Mouse (Mus musculus) left cerebral cortex, postnatal 36 days (tissue): ENCODE data around the gene Erbb2. TPM values are rescaled to one million over a fixed set of nuclear protein-coding genes. Genes with fewer than 3 reads are reported as not detected.

Experiments used
- DNase-seq, 2 experiments: peaks; one replicate each; pipeline ENCODE4 v3.0.0; 2021 to 2022; ENCODE audit warnings: low spot score in 2 of 2, mixed read lengths in 1 of 2
- intact Hi-C: fragments of 180-260 bp; cut with DNase I; formaldehyde crosslinking; loops from one replicate; pipeline ENCODE4 v1.15.1; 2025
- total RNA-seq, 2 experiments: library from RNA; stranded (reverse); gene quantifications; 2 replicates each; pipeline ENCODE4 v1.2.3; 2021

Erbb2 gene
- total RNA-seq, 2 experiments from 2014 or later = 1.7 to 2.4 TPM

GRCm38 (mm10) chr11:98384721-98385637 lies 27.3 kb upstream of the Erbb2 start:
- no peak for DNase-seq

GRCm38 (mm10) chr11:98385638-98386585 lies 26.4 kb upstream of the Erbb2 start, which contains the start of gene Pnmt:
Pnmt (plus strand) TSS chr11:98386450.
- intact Hi-C loops = loop anchor here (5.0 kb wide), 1 partner anchor 119 kb away; no protein-coding TSS in a partner anchor
- DNase-seq = no peak

More at GRCm38 (mm10) chr11:98384721-98385637, 27.3 kb upstream of the Erbb2 start:
- intact Hi-C loops = loop anchor here (5.0 kb wide), 1 partner anchor 118 kb away; no protein-coding TSS in a partner anchor

- intact Hi-C loops = loop anchor here (5.0 kb wide), 1 partner anchor 119 kb away; no protein-coding TSS in a partner anchor
Measured at GRCm38 (mm10) chr11:98386596-98386995, 25.7 kb upstream of the Erbb2 start.

GRCm38 (mm10) chr11:98387056-98387577 lies 25.2 kb upstream of the Erbb2 start:
- DNase-seq = no peak
- intact Hi-C loops = loop anchor here (5.0 kb wide), 1 partner anchor 120 kb away; no protein-coding TSS in a partner anchor

More at GRCm38 (mm10) chr11:98386596-98386995, 25.7 kb upstream of the Erbb2 start:
- DNase-seq = no peak

- peak in 1 of 2 experiments; percentile 2 for DNase-seq
- intact Hi-C loops = loop anchor here (2.0 to 5.0 kb wide), 2 partner anchors 45 to 121 kb away; no protein-coding TSS in a partner anchor
Measured at GRCm38 (mm10) chr11:98388282-98388681, 24.0 kb upstream of the Erbb2 start.

- intact Hi-C loops = loop anchor here (2.0 to 5.0 kb wide), 2 partner anchors 46 to 122 kb away; no protein-coding TSS in a partner anchor
- DNase-seq = peak; percentile 66 to 67
Measured at GRCm38 (mm10) chr11:98389221-98389780, 23.0 kb upstream of the Erbb2 start.

- intact Hi-C loops = no loop called here
Measured at GRCm38 (mm10) chr11:98390141-98390540, 22.1 kb upstream of the Erbb2 start.

GRCm38 (mm10) chr11:98392034-98392433 lies 20.2 kb upstream of the Erbb2 start:
- no peak for DNase-seq
- intact Hi-C loops = no loop called here

More at GRCm38 (mm10) chr11:98390141-98390540, 22.1 kb upstream of the Erbb2 start:
- DNase-seq = no peak

GRCm38 (mm10) chr11:98392645-98393044 lies 19.6 kb upstream of the Erbb2 start:
- intact Hi-C loops = no loop called here
- no peak for DNase-seq

GRCm38 (mm10) chr11:98393317-98393716 lies 19.0 kb upstream of the Erbb2 start:
- no peak for DNase-seq
- intact Hi-C loops = no loop called here

GRCm38 (mm10) chr11:98394301-98394700 lies 18.0 kb upstream of the Erbb2 start:
- no peak for DNase-seq
- intact Hi-C loops = no loop called here

GRCm38 (mm10) chr11:98395041-98395440 lies 17.2 kb upstream of the Erbb2 start:
- intact Hi-C loops = no loop called here
- no peak for DNase-seq

GRCm38 (mm10) chr11:98397946-98398345 lies 14.3 kb upstream of the Erbb2 start:
- intact Hi-C loops = no loop called here
- no peak for DNase-seq

GRCm38 (mm10) chr11:98400161-98400726 lies 12.0 kb upstream of the Erbb2 start, which contains the start of gene Pgap3:
Pgap3 (minus strand) TSS chr11:98400490.
- intact Hi-C loops = no loop called here
- DNase-seq = peak; percentile 90 to 91

GRCm38 (mm10) chr11:98400816-98401215 lies 11.5 kb upstream of the Erbb2 start:
- intact Hi-C loops = no loop called here
- DNase-seq = no peak

GRCm38 (mm10) chr11:98406621-98407020 lies 5.6 kb upstream of the Erbb2 start:
- intact Hi-C loops = no loop called here
- no peak for DNase-seq

GRCm38 (mm10) chr11:98408872-98409271 lies 3.4 kb upstream of the Erbb2 start:
- no peak for DNase-seq
- intact Hi-C loops = no loop called here

- intact Hi-C loops = no loop called here
- DNase-seq = no peak
Measured at GRCm38 (mm10) chr11:98409341-98409822, 2.9 kb upstream of the Erbb2 start.
